Mouse (Mus musculus) CH12.LX (cell line): ENCODE measurements at regions not wholly inside any gene's neighbourhood (a gene's known extent, or its start where the extent isn't known, plus 50 kb on each side); places are given as distances from the start of the nearest gene placed in this dataset.

Source experiments
- DNase-seq: peaks from one replicate; pipeline ENCODE4 v3.0.0-alpha.2; 2013; ENCODE audit errors: extremely low read depth
- H3K27ac ChIP-seq: 2 replicates; pipeline ENCODE4 v1.5.1; 2012; ENCODE audit warnings: low read depth, mild to moderate bottlenecking, control low read depth, moderate library complexity; ENCODE audit not compliant: insufficient read depth
- H3K27me3 ChIP-seq: replicated peaks from 2 replicates; pipeline ENCODE3; 2012; ENCODE audit warnings: inconsistent platforms
- H3K36me3 ChIP-seq, 2 experiments: replicated peaks in 1 of 2; 2 replicates each; pipeline versions ENCODE3 to v1.6.1; 2012; ENCODE audit warnings: inconsistent platforms in 1 of 2, low read length in 1 of 2, mild to moderate bottlenecking in 1 of 2, mixed read lengths in 1 of 2, moderate library complexity in 1 of 2; ENCODE audit not compliant: control insufficient read depth in 1 of 2, insufficient read depth in 1 of 2
- H3K4me1 ChIP-seq, 2 experiments: 2 replicates each; pipeline ENCODE4 v1.6.1; 2012; ENCODE audit warnings: inconsistent platforms in 1 of 2, moderate library complexity in 1 of 2; ENCODE audit not compliant: insufficient read depth in 2 of 2, control insufficient read depth in 1 of 2
- H3K4me2 ChIP-seq: 2 replicates; pipeline ENCODE4 v1.6.1; 2012; ENCODE audit warnings: low read depth, mild to moderate bottlenecking, control low read depth; ENCODE audit not compliant: poor library complexity, insufficient read depth, severe bottlenecking
- H3K4me3 ChIP-seq, 3 experiments: fragments of 150-350 bp in 1 of 3; sonication (generic) in 1 of 3; replicated peaks in 1 of 3; 2 replicates each; pipeline versions ENCODE3 to v1.5.1; 2011 to 2012; ENCODE audit warnings: low read depth in 2 of 3, low read length in 2 of 3, mild to moderate bottlenecking in 2 of 3, moderate library complexity in 2 of 3, control low read depth in 1 of 3, improper control_type of control experiment in 1 of 3, inconsistent platforms in 1 of 3, mixed read lengths in 1 of 3; ENCODE audit not compliant: poor library complexity in 1 of 3
- H3K79me2 ChIP-seq: replicated peaks from 2 replicates; pipeline ENCODE4 v1.6.1; 2012; ENCODE audit warnings: mild to moderate bottlenecking, moderate library complexity; ENCODE audit not compliant: control insufficient read depth, poor library complexity, insufficient read depth, severe bottlenecking; ENCODE audit errors: extremely low read depth
- H3K9ac ChIP-seq: 2 replicates; pipeline ENCODE4 v1.6.1; 2012; ENCODE audit warnings: low read depth, mild to moderate bottlenecking, control low read depth, moderate library complexity; ENCODE audit not compliant: insufficient read depth
- H3K9me3 ChIP-seq: replicated peaks from 2 replicates; pipeline ENCODE3; 2012; ENCODE audit warnings: low read length, inconsistent platforms, mixed read lengths
- CHD2 ChIP-seq: IDR thresholded peaks from 2 replicates; pipeline ENCODE4 v1.6.1; 2011; ENCODE audit warnings: low read length, improper control_type of control experiment
- CTCF ChIP-seq, 2 experiments: IDR thresholded peaks in 1 of 2; conservative IDR thresholded peaks in 1 of 2; 2 replicates each; pipeline ENCODE4 v1.5.1; 2011 to 2012; ENCODE audit warnings: low read depth in 2 of 2, low read length in 2 of 2, improper control_type of control experiment in 1 of 2, inconsistent platforms in 1 of 2, mild to moderate bottlenecking in 1 of 2, moderate library complexity in 1 of 2
- E2F4 ChIP-seq: IDR thresholded peaks from 2 replicates; pipeline ENCODE4 v1.6.1; 2011; ENCODE audit warnings: low read depth, low read length, improper control_type of control experiment; ENCODE audit not compliant: insufficient replicate concordance
- ELF1 ChIP-seq: IDR thresholded peaks from 2 replicates; pipeline ENCODE4 v1.6.1; 2014; ENCODE audit warnings: low read depth, mild to moderate bottlenecking, inconsistent platforms, low read length, improper control_type of control experiment
- EP300 ChIP-seq: IDR thresholded peaks from 2 replicates; pipeline ENCODE4 v1.6.1; 2011; ENCODE audit warnings: low read length, improper control_type of control experiment
- ETS1 ChIP-seq: conservative IDR thresholded peaks from 2 replicates; pipeline ENCODE4 v1.6.1; 2012; ENCODE audit warnings: low read depth, mild to moderate bottlenecking, inconsistent platforms, low read length, improper control_type of control experiment, moderate library complexity
- HCFC1 ChIP-seq: IDR thresholded peaks from 2 replicates; pipeline ENCODE4 v1.6.1; 2012; ENCODE audit warnings: low read depth, mild to moderate bottlenecking, inconsistent platforms, low read length, improper control_type of control experiment
- KAT2A ChIP-seq: IDR thresholded peaks from 2 replicates; pipeline ENCODE4 v1.6.1; 2012; ENCODE audit warnings: low read length, improper control_type of control experiment, inconsistent platforms; ENCODE audit not compliant: insufficient replicate concordance
- MAFK ChIP-seq: IDR thresholded peaks from 2 replicates; pipeline ENCODE4 v1.6.1; 2011; ENCODE audit warnings: low read length, improper control_type of control experiment; ENCODE audit not compliant: insufficient replicate concordance
- MAX ChIP-seq: IDR thresholded peaks from 2 replicates; pipeline ENCODE4 v1.6.1; 2011; ENCODE audit warnings: low read length, improper control_type of control experiment
- MAZ ChIP-seq: IDR thresholded peaks from 2 replicates; pipeline ENCODE4 v1.6.1; 2012; ENCODE audit warnings: low read depth, mild to moderate bottlenecking, inconsistent platforms, low read length, improper control_type of control experiment, moderate library complexity
- MEF2A ChIP-seq: IDR thresholded peaks from 2 replicates; pipeline ENCODE4 v1.6.1; 2014; ENCODE audit warnings: low read depth, mild to moderate bottlenecking, inconsistent platforms, low read length, improper control_type of control experiment, borderline replicate concordance
- MXI1 ChIP-seq: IDR thresholded peaks from 2 replicates; pipeline ENCODE4 v1.6.1; 2011; ENCODE audit warnings: mild to moderate bottlenecking, low read depth, low read length, improper control_type of control experiment
- MYC ChIP-seq: IDR thresholded peaks from 2 replicates; pipeline ENCODE4 v1.6.1; 2011; ENCODE audit warnings: low read depth, mild to moderate bottlenecking, improper control_type of control experiment, low read length
- NELFE ChIP-seq: IDR thresholded peaks from 2 replicates; pipeline ENCODE4 v1.6.1; 2011; ENCODE audit warnings: low read depth, low read length, improper control_type of control experiment
- NRF1 ChIP-seq: IDR thresholded peaks from 2 replicates; pipeline ENCODE4 v1.6.1; 2014; ENCODE audit warnings: low read depth, mild to moderate bottlenecking, inconsistent platforms, low read length, improper control_type of control experiment, moderate library complexity
- PAX5 ChIP-seq: IDR thresholded peaks from 2 replicates; pipeline ENCODE4 v1.6.1; 2012; ENCODE audit warnings: low read length, inconsistent platforms, mixed read lengths
- POLR2A ChIP-seq: IDR thresholded peaks from 2 replicates; pipeline ENCODE4 v1.6.1; 2011; ENCODE audit warnings: low read depth, mild to moderate bottlenecking, improper control_type of control experiment, low read length
- POLR2AphosphoS2 ChIP-seq: IDR thresholded peaks from 2 replicates; pipeline ENCODE4 v1.6.1; 2011; ENCODE audit warnings: low read depth, low read length, improper control_type of control experiment
- RAD21 ChIP-seq: IDR thresholded peaks from 2 replicates; pipeline ENCODE4 v1.6.1; 2011; ENCODE audit warnings: low read depth, mild to moderate bottlenecking, low read length, improper control_type of control experiment, moderate library complexity
- SMC3 ChIP-seq: IDR thresholded peaks from 2 replicates; pipeline ENCODE4 v1.6.1; 2011; ENCODE audit warnings: low read depth, low read length, improper control_type of control experiment
- TBP ChIP-seq: conservative IDR thresholded peaks from 2 replicates; pipeline ENCODE4 v1.6.1; 2011; ENCODE audit warnings: low read depth, low read length, improper control_type of control experiment
- TCF12 ChIP-seq: IDR thresholded peaks from 2 replicates; pipeline ENCODE4 v1.6.1; 2014; ENCODE audit warnings: low read depth, mild to moderate bottlenecking, inconsistent platforms, low read length, improper control_type of control experiment
- UBTF ChIP-seq: IDR thresholded peaks from 2 replicates; pipeline ENCODE4 v1.6.1; 2012; ENCODE audit warnings: low read depth, mild to moderate bottlenecking, inconsistent platforms, low read length, improper control_type of control experiment, moderate library complexity
- USF1 ChIP-seq: IDR thresholded peaks from 2 replicates; pipeline ENCODE4 v1.6.1; 2014; ENCODE audit warnings: low read depth, mild to moderate bottlenecking, inconsistent platforms, low read length, improper control_type of control experiment
- ZC3H11A ChIP-seq: IDR thresholded peaks from 2 replicates; pipeline ENCODE4 v1.6.1; 2012; ENCODE audit warnings: low read depth, mild to moderate bottlenecking, inconsistent platforms, low read length, improper control_type of control experiment
- ZKSCAN1 ChIP-seq: IDR thresholded peaks from 2 replicates; pipeline ENCODE4 v1.6.1; 2012; ENCODE audit warnings: low read depth, inconsistent platforms, low read length, improper control_type of control experiment, borderline replicate concordance
- ZMIZ1 ChIP-seq: IDR thresholded peaks from 2 replicates; pipeline ENCODE4 v1.6.1; 2012; ENCODE audit warnings: low read depth, mild to moderate bottlenecking, inconsistent platforms, low read length, improper control_type of control experiment
- ZNF384 ChIP-seq: IDR thresholded peaks from 2 replicates; pipeline ENCODE4 v1.6.1; 2012; ENCODE audit warnings: low read depth, low read length, improper control_type of control experiment, inconsistent platforms
- dilution Hi-C: fragments of 300-500 bp; cut with MboI; formaldehyde crosslinking; loops from 2 replicates; pipeline ENCODE4 v1.14.3; 2020; ENCODE audit warnings: low sequenced_read_pairs; ENCODE audit not compliant: extremely low pct_unique_long_range_greater_than_20kb, extremely low pct_ligation_motif_present
- in situ Hi-C: fragments of 300-500 bp; cut with MboI; formaldehyde crosslinking; loops from 3 replicates; pipeline ENCODE4 v1.14.3; 2019; ENCODE audit warnings: low sequenced_read_pairs, low pct_ligation_motif_present, low pct_unique_long_range_greater_than_20kb, mixed read lengths

DNA sequence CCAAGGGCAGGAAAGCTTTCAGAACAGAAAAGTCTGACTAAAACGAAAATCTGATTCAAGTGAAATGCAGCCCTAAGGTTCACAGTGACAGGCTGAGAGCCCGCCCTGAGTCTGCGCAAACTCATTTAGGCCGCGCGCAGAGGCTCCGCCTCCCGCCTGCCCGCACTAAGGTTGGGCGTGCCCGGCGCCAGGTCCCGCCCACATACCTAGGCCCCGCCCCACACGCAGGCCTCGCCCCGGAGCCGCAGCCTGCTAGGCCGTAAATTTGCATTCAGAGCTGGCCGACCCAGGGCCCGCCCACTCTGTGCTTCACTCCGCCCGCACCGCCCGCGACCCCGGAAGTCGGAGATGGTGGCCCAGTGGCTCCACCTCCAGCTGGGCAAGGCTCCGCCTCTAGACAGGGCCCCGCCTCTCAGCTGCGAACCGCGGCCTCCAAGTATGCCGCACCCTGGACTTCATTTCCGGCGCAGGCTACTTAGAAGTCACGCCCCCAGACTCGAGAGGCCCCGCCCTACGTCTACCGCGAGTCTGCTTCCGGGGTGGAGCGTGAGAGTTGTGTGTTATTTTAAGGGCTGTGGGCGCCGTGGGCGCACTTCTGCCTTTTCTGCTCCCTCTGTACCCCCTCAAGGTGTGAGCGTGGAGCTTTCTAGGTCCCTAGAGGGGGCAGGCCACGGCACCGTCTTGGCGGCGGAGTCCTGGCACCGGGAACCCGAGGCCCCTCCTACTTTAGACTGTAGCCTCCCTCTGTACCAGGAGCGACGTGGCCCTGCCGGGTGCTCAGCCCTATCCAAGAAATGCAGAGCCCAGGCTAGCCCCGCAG, 52.3 kb upstream of the Wnt7b start:
- peak overlapping the region; percentile 76 for H3K4me2 ChIP-seq
- peaks cover 0 to 11% of the 10 kb centered on the region in 2 experiments; a peak in 2 of 4 replicates for H3K4me1 ChIP-seq
- TF ChIP-seq NRF1, result peak; percentile 88
- no peak for TF ChIP-seq RAD21
- no peak for TF ChIP-seq MAFK
- peak; percentile 72 for TF ChIP-seq TBP
- TF ChIP-seq E2F4, result 0 out of 2 replicates have a peak, but pooled peaks have one; percentile 45
- peak; percentile 14; the same call in 1 of the 2 replicates for TF ChIP-seq MYC
- TF ChIP-seq ZKSCAN1, result no peak
- TF ChIP-seq TCF12, result peak; percentile 66
- peak; percentile 64 for TF ChIP-seq HCFC1
- peak; percentile 59; the same call in 1 of the 2 replicates for TF ChIP-seq MXI1
- TF ChIP-seq EP300, result no peak
- peak; percentile 99 for TF ChIP-seq ELF1
- TF ChIP-seq MEF2A, result peak; percentile 54; the same call in 1 of the 2 replicates
- TF ChIP-seq POLR2AphosphoS2, result peak; percentile 77; the same call in 1 of the 2 replicates
- TF ChIP-seq NELFE, result peak; percentile 94
- TF ChIP-seq MAZ, result peak; percentile 63; the same call in 1 of the 2 replicates
- peak; percentile 88 for TF ChIP-seq ZMIZ1
- no peak for TF ChIP-seq SMC3
- peak; percentile 88 for TF ChIP-seq POLR2A
- TF ChIP-seq, all 38 proteins: peak for 14
- Histone ChIP-seq H3K9ac (peak overlapping the region; percentile 80), H3K27me3 (no peaks in the 10 kb centered on the region), H3K9me3 (no peaks in the 10 kb centered on the region), H3K27ac (peak overlapping the region; percentile 57), H3K79me2 (no peaks in the 10 kb centered on the region), H3K4me3 (peak overlapping the region; percentile 61 to 70 (median 64)), H3K36me3 (no peaks in the 10 kb centered on the region)
- dilution Hi-C loops, result no loop called here
- in situ Hi-C loops, result no loop called here
- peak; percentile 97 for DNase-seq

DNA sequence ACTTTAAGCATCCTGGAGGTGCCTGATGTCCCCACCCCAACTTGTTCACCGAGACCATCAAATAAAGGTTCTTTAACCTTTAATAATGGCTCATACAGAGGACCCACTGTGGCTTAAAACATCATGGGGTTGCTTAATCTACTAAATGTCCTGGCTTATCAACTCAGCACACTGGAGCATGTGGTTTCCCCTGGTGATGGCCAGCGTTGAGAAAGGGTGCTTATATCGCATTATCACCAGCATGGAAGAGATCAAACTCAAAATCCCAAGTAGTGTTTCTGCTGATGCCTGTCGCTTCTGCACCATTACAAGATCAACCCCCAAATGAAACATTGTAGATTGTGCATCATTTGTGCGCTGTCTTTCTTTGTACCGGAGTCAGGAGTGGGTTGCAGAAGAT, 53.2 kb upstream of the Wnt7b start:
- H3K27ac ChIP-seq, result no peak overlapping the region
- H3K36me3 ChIP-seq, result no peaks in the 10 kb centered on the region
- H3K27me3 ChIP-seq, result no peaks in the 10 kb centered on the region
- H3K4me3 ChIP-seq, result peak overlapping the region in 1 of 3 experiments; percentile 64
- no peak for TF ChIP-seq TBP
- no peak for TF ChIP-seq KAT2A
- TF ChIP-seq MXI1, result no peak
- no peak for TF ChIP-seq MEF2A
- TF ChIP-seq USF1, result no peak
- TF ChIP-seq ZNF384, result no peak
- no peak for TF ChIP-seq MYC
- no peak for TF ChIP-seq NELFE
- no peak for TF ChIP-seq POLR2A
- no peak for TF ChIP-seq CHD2
- TF ChIP-seq UBTF, result no peak
- TF ChIP-seq NRF1, result no peak
- no peak for TF ChIP-seq PAX5
- no peak for TF ChIP-seq ETS1
- no peak for TF ChIP-seq MAX
- TF ChIP-seq E2F4, result no peak
- no peak for TF ChIP-seq CTCF (conservative IDR thresholded peaks at IDR 0.05 in 1 of 2, IDR thresholded peaks at IDR 0.05 in 1 of 2; ENCODE audit: low read depth in 2 of 2, low read length in 2 of 2)
- no peak for TF ChIP-seq ZKSCAN1
- no peak for TF ChIP-seq ZC3H11A
- H3K79me2 ChIP-seq, result no peaks in the 10 kb centered on the region
- peak overlapping the region; percentile 40; the same call in 1 of the 2 replicates for H3K4me2 ChIP-seq
- dilution Hi-C loops (no loop called here), in situ Hi-C loops (no loop called here)
- H3K9me3 ChIP-seq, result no peaks in the 10 kb centered on the region
- peaks cover 0 to 11% of the 10 kb centered on the region in 2 experiments; a peak in 2 of 4 replicates for H3K4me1 ChIP-seq
- 0 out of 2 replicates have a peak overlapping the region, but pooled peaks have one; percentile 80 for H3K9ac ChIP-seq
- DNase-seq, result no peak
